Mouse (Mus musculus): ENCODE data around the gene Vegfa. TPM values are rescaled to one million over a fixed set of nuclear protein-coding genes. Genes with fewer than 3 reads are reported as not detected.
"Not testable (repeated sequence)": the region's sequence is repeated elsewhere in the genome, so short reads cannot be mapped to it uniquely, and the experiment has no call there.

Gene Vegfa
- total and polyA plus RNA-seq, 3 experiments = 15.3 to 50.0 (median 17.2) TPM

GRCm38 (mm10) chr17:45994281-45994817, 37.8 kb downstream of the Vegfa start:
- Histone ChIP-seq H3K4me1 (ENCODE audit: control insufficient read depth in 1 of 2, insufficient read depth in 2 of 2) (no peaks in the 10 kb centered on the region; a peak in 1 of 4 replicates), H3K4me2 (ENCODE audit: insufficient read depth, low read depth, poor library complexity, severe bottlenecking) (no peak overlapping the region), H3K9me3 (replicated peaks; ENCODE audit: low read length) (peaks cover 3% of the 10 kb centered on the region), H3K4me3 (replicated peaks in 1 of 3; ENCODE audit: low read depth in 2 of 3, low read length in 2 of 3, poor library complexity in 1 of 3) (no peak overlapping the region), H3K27me3 (replicated peaks) (peaks cover 74% of the 10 kb centered on the region), H3K36me3 (replicated peaks in 1 of 2; ENCODE audit: control insufficient read depth in 1 of 2, insufficient read depth in 1 of 2, low read length in 1 of 2) (no peaks in the 10 kb centered on the region), H3K79me2 (replicated peaks; ENCODE audit: control insufficient read depth, extremely low read depth, insufficient read depth, poor library complexity, severe bottlenecking) (no peaks in the 10 kb centered on the region), H3K27ac (ENCODE audit: insufficient read depth, low read depth) (no peak overlapping the region), H3K9ac (ENCODE audit: insufficient read depth, low read depth) (no peak overlapping the region)
- TF ChIP-seq ZC3H11A (IDR thresholded peaks at IDR 0.05; ENCODE audit: low read depth, low read length) = no peak
- in situ Hi-C loops (cut with MboI; ENCODE audit: low pct_ligation_motif_present, low pct_unique_long_range_greater_than_20kb, low sequenced_read_pairs) (no loop called here), dilution Hi-C loops (cut with MboI; ENCODE audit: extremely low pct_ligation_motif_present, extremely low pct_unique_long_range_greater_than_20kb, low sequenced_read_pairs) (no loop called here)
- DNase-seq (ENCODE audit: extremely low read depth) = no peak

GRCm38 (mm10) chr17:45986915-45987314, 45.3 kb downstream of the Vegfa start:
- H3K9ac ChIP-seq (ENCODE audit: insufficient read depth, low read depth) = no peak overlapping the region

GRCm38 (mm10) chr17:45986374-45986773, 45.8 kb downstream of the Vegfa start:
- Histone ChIP-seq H3K79me2 (replicated peaks; ENCODE audit: control insufficient read depth, extremely low read depth, insufficient read depth, poor library complexity, severe bottlenecking) (no peaks in the 10 kb centered on the region), H3K9me3 (replicated peaks; ENCODE audit: low read length) (peaks cover 12% of the 10 kb centered on the region), H3K4me2 (ENCODE audit: insufficient read depth, low read depth, poor library complexity, severe bottlenecking) (no peak overlapping the region), H3K27me3 (replicated peaks) (peaks cover 71% of the 10 kb centered on the region), H3K4me1 (ENCODE audit: control insufficient read depth in 1 of 2, insufficient read depth in 2 of 2) (peaks cover 0 to 4% of the 10 kb centered on the region in 2 experiments; a peak in 2 of 4 replicates), H3K9ac (ENCODE audit: insufficient read depth, low read depth) (no peak overlapping the region), H3K27ac (ENCODE audit: insufficient read depth, low read depth) (no peak overlapping the region), H3K36me3 (replicated peaks in 1 of 2; ENCODE audit: control insufficient read depth in 1 of 2, insufficient read depth in 1 of 2, low read length in 1 of 2) (no peaks in the 10 kb centered on the region), H3K4me3 (replicated peaks in 1 of 3; ENCODE audit: low read depth in 2 of 3, low read length in 2 of 3, poor library complexity in 1 of 3) (no peak overlapping the region)
- in situ Hi-C loops (cut with MboI; ENCODE audit: low pct_ligation_motif_present, low pct_unique_long_range_greater_than_20kb, low sequenced_read_pairs) = no loop called here
- dilution Hi-C loops (cut with MboI; ENCODE audit: extremely low pct_ligation_motif_present, extremely low pct_unique_long_range_greater_than_20kb, low sequenced_read_pairs) = no loop called here
- no peak for DNase-seq (ENCODE audit: extremely low read depth)
- no peak for TF ChIP-seq POLR2A (IDR thresholded peaks at IDR 0.05; ENCODE audit: low read depth, low read length)
- TF ChIP-seq NRF1 (IDR thresholded peaks at IDR 0.05; ENCODE audit: low read depth, low read length) = no peak
- TF ChIP-seq TCF12 (IDR thresholded peaks at IDR 0.05; ENCODE audit: low read depth, low read length) = no peak
- TF ChIP-seq JUN (IDR thresholded peaks at IDR 0.05; ENCODE audit: insufficient read depth, low read depth, low read length) = no peak

More at GRCm38 (mm10) chr17:45986915-45987314, 45.3 kb downstream of the Vegfa start:
- Histone ChIP-seq H3K27me3 (replicated peaks) (peaks cover 71% of the 10 kb centered on the region), H3K9me3 (replicated peaks; ENCODE audit: low read length) (peaks cover 12% of the 10 kb centered on the region), H3K79me2 (replicated peaks; ENCODE audit: control insufficient read depth, extremely low read depth, insufficient read depth, poor library complexity, severe bottlenecking) (no peaks in the 10 kb centered on the region), H3K27ac (ENCODE audit: insufficient read depth, low read depth) (no peak overlapping the region), H3K4me2 (ENCODE audit: insufficient read depth, low read depth, poor library complexity, severe bottlenecking) (no peak overlapping the region), H3K4me3 (replicated peaks in 1 of 3; ENCODE audit: low read depth in 2 of 3, low read length in 2 of 3, poor library complexity in 1 of 3) (no peak overlapping the region), H3K36me3 (replicated peaks in 1 of 2; ENCODE audit: control insufficient read depth in 1 of 2, insufficient read depth in 1 of 2, low read length in 1 of 2) (no peaks in the 10 kb centered on the region), H3K4me1 (ENCODE audit: control insufficient read depth in 1 of 2, insufficient read depth in 2 of 2) (peaks cover 0 to 4% of the 10 kb centered on the region in 2 experiments; a peak in 2 of 4 replicates)
- in situ Hi-C loops (cut with MboI; ENCODE audit: low pct_ligation_motif_present, low pct_unique_long_range_greater_than_20kb, low sequenced_read_pairs) (no loop called here), dilution Hi-C loops (cut with MboI; ENCODE audit: extremely low pct_ligation_motif_present, extremely low pct_unique_long_range_greater_than_20kb, low sequenced_read_pairs) (no loop called here)
- TF ChIP-seq MAX (IDR thresholded peaks at IDR 0.05; ENCODE audit: low read length) (no peak), RCOR1 (conservative IDR thresholded peaks at IDR 0.05; ENCODE audit: low read depth, low read length) (no peak), SIN3A (IDR thresholded peaks at IDR 0.05; ENCODE audit: low read length) (no peak), GABPA (IDR thresholded peaks at IDR 0.05; ENCODE audit: insufficient replicate concordance, low read depth, low read length) (no peak), CHD1 (IDR thresholded peaks at IDR 0.05; ENCODE audit: low read depth, low read length) (no peak), MXI1 (IDR thresholded peaks at IDR 0.05; ENCODE audit: low read depth, low read length) (no peak)
- DNase-seq (ENCODE audit: extremely low read depth) = no peak

DNA sequence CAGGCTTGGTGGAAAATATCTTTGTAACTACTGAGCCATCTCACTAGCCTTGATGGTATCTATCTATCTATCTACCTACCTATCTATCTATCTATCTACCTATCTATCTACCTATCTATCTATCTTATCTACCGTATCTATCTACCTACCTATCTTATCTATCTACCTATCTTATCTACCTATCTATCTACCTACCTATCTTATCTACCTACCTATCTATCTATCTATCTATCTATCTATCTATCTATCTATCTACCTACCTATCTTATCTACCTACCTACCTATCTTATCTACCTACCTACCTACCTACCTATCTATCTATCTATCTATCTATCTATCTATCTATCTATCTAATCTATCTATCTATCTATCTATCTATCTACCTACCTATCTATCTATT, 49.0 kb downstream of the Vegfa start:
- H3K4me3 ChIP-seq (replicated peaks in 1 of 3; ENCODE audit: low read depth in 2 of 3, low read length in 2 of 3, poor library complexity in 1 of 3); dilution Hi-C loops (cut with MboI; ENCODE audit: extremely low pct_ligation_motif_present, extremely low pct_unique_long_range_greater_than_20kb, low sequenced_read_pairs); DNase-seq (ENCODE audit: extremely low read depth): not testable (repeated sequence)

More for the DNA sequence above, 49.0 kb downstream of the Vegfa start:
- H3K9ac ChIP-seq (ENCODE audit: insufficient read depth, low read depth); in situ Hi-C loops (cut with MboI; ENCODE audit: low pct_ligation_motif_present, low pct_unique_long_range_greater_than_20kb, low sequenced_read_pairs); H3K9me3 ChIP-seq (replicated peaks; ENCODE audit: low read length); H3K4me1 ChIP-seq (ENCODE audit: control insufficient read depth in 1 of 2, insufficient read depth in 2 of 2); H3K79me2 ChIP-seq (replicated peaks; ENCODE audit: control insufficient read depth, extremely low read depth, insufficient read depth, poor library complexity, severe bottlenecking); H3K4me2 ChIP-seq (ENCODE audit: insufficient read depth, low read depth, poor library complexity, severe bottlenecking); H3K36me3 ChIP-seq (replicated peaks in 1 of 2; ENCODE audit: control insufficient read depth in 1 of 2, insufficient read depth in 1 of 2, low read length in 1 of 2); H3K27ac ChIP-seq (ENCODE audit: insufficient read depth, low read depth): not testable (repeated sequence)
- H3K27me3 ChIP-seq (replicated peaks) = peaks cover 85% of the 10 kb centered on the region
